Mouse (Mus musculus): Measurements from ENCODE around the gene Epc2.

DNA sequence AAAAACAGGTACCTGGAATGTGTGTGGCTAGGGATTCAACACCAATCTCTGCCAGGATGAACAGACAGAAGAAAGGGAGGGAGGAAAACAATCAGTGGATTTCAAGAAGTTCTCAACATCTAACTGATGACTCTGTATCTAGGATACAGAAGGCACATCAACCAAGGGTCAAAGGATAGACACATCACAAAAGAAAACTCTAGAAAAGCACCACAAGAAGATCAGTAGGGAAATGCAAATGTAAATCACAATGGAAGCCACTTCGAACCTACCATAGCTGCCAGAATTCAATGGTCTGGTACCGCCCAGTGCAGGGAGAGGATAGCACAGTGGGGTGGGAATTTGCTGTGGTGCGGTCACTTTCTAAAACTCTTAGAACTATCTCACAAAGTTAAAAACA is 122.0 kb downstream of the Epc2 start:
- TF ChIP-seq CTCF (IDR thresholded peaks at IDR 0.05; ENCODE audit: insufficient read depth, low read depth, low read length) (no peak), POLR2A (IDR thresholded peaks at IDR 0.05; ENCODE audit: insufficient read depth, low read depth, low read length) (no peak)
